Mouse (Mus musculus) c-Kit-positive CD71-positive TER-119-negative erythroid progenitor cells, embryonic 14.5 days (primary cell): ENCODE data around the gene Ube2v1.

ENCODE experiments used
- DNase-seq: peaks from one replicate; pipeline ENCODE4 v3.0.0-alpha.2; 2013; ENCODE audit warnings: low read depth

The Ube2v1 gene

DNA sequence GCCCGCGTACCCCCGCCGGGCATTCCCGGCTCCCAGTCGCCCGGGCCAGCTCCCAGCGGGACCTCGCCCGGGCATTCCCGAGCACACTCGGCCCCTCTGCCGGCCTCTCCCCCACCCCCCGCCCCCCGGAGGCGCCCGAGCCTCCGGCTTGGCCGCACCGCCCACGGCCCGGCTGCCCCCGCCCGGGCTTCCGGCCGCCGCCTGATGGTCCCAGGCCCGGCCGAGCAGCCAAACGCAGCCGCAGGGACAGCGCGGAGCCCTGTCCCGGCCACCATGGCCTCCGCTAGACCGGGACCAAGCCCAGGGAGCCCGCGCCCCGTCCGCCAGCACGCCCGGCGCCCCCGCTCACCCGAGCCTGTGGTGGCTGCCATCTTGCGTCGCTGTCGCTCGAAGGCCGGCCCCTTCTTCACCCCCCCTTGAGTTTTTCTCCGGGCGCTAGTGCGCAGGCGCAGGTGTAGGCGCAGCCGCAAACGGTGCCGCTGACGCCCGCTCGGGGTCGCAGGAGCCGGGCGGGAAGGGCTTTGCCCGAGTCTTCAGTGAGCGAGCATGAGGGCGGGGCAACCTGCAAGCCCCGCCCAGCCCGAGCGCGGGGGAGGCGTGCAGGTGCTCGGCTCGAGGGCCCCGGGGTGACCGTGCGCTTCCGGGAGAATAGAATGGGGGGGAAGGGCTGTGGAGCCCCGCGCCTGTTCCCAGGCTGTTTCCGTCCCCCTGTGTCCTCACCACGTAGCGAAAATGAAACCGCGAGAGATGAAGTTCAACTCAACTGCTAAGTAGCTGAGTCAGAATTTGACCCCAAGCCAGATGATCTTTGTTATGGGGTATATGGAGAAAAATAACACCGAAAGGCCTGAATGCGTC is at the start of gene Ube2v1:
Gene Ube2v1, minus strand, starts transcription at position 505 of the 858 bp plus-strand sequence.
- DNase-seq: peak; percentile 96

- DNase-seq: peak; percentile 65
Observed at GRCm38 (mm10) chr2:167680657-167681056, 48.8 kb upstream of the Ube2v1 start.

- peak; percentile 66 for DNase-seq
Observed at GRCm38 (mm10) chr2:167679902-167680430, 48.1 kb upstream of the Ube2v1 start.

- no peak for DNase-seq
Observed at GRCm38 (mm10) chr2:167678600-167678999, 46.7 kb upstream of the Ube2v1 start.

- DNase-seq: no peak
Observed at GRCm38 (mm10) chr2:167675120-167675909, 43.4 kb upstream of the Ube2v1 start.

DNA sequence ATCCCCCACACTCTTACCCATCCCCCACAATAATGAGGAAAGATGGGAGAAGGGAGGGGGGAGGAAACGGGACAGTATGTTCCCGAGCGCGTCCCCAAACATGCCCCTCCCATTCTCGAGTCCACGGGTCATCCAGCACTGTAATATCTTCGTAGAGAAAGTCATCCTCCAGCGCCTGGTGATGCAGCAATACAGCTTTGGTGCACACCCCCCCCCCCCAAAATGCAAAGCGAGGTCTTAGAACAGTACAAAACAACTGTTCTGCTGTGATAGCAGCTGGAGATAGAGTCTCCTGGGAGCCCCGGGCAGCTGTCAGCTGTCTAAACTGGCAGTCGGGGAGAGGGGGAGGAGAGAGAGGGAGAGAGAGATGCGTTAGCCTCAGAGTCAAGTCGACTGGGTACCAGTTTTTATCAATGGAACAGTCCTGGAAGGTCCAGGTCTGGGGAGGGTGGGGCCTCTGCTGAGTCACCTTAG is 40.4 kb upstream of the Ube2v1 start:
- no peak for DNase-seq

DNA sequence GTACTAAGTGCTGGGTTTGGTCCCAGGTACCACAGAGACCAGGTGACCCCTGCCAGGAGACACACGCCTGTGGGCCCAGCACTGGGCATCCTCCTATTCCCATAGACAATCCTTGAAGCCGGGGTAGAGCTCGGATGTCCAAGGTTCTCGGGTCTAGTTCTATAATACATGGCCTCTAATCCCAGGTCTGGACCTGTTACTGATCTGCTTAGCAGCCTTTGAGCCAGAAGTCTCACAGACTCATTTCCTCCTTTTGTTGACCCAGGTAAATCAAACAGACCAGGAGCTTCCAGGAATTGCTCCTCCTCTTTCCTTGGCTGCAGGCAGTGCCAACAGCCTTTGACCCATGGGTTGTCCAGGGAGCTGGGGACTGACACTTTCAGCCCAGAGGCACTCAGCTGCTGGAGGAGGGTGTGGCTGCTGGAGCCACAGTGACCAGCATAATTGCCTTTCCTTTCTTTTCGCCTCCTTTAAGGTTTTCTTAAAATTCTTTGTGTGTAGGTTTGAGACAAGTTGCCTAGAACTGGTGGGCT is 39.3 kb upstream of the Ube2v1 start:
- no peak for DNase-seq

DNA sequence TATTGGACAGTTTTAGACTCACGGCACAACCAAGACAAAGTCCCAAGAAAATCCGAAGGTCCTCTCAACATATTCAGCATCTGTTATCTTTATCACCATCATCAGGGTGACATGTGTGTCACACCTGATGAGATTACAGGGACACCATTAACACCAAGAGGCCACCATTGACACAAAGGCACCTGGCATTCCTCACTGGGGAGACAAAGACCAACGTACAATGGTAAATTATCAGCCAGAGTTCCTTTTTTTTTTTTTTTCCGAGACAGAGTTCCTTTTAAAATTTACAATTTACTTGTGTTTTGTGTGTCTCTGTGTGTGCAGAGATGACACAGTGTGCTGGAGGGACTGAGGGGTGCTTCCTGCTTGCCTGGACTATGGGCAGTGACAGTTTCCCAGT is 37.5 kb upstream of the Ube2v1 start:
- no peak for DNase-seq

DNA sequence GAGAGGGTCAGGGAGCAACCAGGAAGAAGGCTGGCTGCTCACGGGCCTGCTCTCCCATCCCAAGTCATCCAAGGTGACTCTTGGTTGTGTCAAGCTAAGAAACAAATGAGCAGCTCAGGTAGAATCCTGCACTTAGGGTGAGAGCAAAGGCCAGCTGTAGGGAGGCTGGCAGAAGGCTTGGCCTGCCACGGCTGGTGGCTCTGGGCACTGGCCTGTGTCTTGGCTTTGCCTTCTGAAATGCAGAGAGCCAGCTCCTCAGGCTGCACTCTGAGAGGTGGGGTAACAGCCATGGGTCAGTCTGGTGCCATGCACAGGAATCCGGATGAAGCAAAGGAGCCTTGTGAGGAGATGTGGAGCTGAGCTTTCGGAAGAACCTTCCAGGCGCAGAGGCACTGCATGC is 36.5 kb upstream of the Ube2v1 start:
- DNase-seq: no peak

DNA sequence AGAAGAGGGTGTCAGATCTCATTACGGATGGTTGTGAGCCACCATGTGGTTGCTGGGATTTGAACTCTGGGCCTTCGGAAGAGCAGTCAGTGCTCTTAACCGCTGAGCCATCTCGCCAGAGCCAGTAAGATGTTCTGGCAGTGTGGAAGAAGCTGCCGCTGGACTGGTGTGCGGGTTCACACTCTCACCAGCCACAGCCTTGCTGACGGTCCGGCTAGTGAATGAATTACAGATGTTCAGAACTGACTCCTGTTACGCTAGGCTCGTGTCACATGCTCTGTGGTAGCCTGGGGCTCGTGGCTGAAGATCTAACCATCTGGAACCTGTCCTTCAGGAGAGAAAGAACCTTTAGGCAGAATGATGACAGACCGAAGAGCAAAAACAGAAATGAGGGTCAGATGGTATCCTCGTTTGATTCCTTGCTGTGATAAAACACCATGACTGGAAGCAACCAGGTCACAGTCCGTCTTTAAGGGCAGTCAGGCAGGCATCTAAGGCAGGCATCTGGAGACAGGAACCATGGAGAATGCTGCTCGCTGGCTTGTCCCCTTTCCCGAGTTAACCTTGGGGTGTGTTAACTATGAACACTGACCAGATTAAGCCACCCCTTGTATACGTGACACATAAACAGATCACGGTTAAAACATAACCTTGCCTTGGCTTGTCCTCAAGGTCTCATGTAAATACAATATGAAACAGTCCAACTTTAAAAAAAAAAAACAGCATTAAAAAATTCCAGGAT is 34.2 kb upstream of the Ube2v1 start:
- DNase-seq: no peak

GRCm38 (mm10) chr2:167662713-167663112 is 30.8 kb upstream of the Ube2v1 start:
- no peak for DNase-seq

GRCm38 (mm10) chr2:167661270-167662203 is 29.6 kb upstream of the Ube2v1 start, which contains the start of gene Gm20431:
Gene Gm20431, minus strand, starts transcription at chr2:167661496.
- peak; percentile 81 for DNase-seq

DNA sequence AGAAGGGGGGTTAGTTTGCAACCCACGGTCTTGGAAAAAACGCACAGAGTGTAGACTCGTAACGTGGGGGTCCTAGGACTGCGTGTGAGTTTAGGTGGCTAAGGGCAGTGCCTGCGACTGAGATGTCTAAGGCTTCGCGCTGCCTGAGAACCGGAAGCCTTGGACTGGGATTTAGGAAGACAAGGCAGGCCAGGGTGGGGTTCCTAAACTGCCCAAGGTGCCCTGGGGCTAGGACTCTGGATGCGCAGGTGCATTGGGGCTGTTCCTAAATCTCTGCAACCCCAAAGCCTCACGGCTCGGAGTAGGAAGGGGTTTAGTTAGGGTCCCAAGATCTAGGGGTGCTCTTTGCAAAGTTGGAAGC is 28.7 kb upstream of the Ube2v1 start:
- DNase-seq: no peak

GRCm38 (mm10) chr2:167659847-167660610 is 28.1 kb upstream of the Ube2v1 start:
- no peak for DNase-seq

DNA sequence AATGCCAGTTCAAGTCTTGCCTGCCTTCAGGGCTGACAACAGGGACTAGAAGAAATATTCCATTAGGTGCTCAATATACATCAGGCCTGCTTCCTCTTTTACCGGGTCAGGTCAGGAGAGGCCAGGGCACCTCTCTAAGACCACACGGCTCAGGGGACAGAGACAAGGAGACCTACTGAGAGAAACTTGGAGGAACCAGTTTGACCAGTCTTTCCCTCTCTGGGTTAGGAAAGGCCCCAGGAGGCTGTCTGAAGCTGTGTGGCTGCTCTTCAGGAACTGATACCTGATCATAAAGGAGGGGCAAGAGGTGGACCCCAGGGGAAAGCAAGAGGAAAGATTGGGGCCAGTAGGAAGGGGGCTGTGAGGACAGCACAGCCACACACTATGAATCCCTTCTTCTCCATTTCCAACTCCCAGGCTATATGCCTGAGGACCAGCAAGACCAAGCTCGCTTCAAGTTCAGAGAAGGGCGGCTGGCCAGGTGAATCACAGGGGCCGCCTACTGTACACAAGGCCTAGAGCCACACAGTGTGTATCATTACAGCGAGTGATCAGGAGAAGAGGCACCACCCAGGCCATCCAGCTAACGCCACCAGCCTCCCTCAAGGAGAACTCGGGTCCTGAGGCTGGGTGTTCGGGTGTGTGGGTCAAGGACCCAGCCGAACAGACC is 27.4 kb upstream of the Ube2v1 start:
- DNase-seq: no peak

GRCm38 (mm10) chr2:167658712-167659111 is 26.8 kb upstream of the Ube2v1 start:
- DNase-seq: no peak

DNA sequence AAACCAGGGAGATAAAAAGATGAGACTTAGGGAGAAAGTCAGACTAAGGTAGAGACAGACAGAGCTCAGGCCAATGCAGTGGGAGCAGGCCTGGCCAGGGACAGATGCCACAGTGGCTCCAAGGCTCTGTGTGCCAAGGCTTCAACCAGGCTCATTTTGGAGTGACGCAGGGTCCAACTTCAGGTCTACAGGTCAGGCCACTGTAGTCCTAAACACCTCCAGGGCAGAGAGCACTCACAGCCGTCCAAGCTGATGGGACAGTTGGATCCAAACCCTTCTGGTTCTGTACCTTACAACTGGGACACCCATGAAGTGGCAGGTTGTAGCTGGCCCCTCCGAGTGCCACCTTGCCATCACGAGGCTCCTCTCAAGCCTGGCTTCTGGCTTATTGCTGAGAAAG is 26.1 kb upstream of the Ube2v1 start:
- no peak for DNase-seq

DNA sequence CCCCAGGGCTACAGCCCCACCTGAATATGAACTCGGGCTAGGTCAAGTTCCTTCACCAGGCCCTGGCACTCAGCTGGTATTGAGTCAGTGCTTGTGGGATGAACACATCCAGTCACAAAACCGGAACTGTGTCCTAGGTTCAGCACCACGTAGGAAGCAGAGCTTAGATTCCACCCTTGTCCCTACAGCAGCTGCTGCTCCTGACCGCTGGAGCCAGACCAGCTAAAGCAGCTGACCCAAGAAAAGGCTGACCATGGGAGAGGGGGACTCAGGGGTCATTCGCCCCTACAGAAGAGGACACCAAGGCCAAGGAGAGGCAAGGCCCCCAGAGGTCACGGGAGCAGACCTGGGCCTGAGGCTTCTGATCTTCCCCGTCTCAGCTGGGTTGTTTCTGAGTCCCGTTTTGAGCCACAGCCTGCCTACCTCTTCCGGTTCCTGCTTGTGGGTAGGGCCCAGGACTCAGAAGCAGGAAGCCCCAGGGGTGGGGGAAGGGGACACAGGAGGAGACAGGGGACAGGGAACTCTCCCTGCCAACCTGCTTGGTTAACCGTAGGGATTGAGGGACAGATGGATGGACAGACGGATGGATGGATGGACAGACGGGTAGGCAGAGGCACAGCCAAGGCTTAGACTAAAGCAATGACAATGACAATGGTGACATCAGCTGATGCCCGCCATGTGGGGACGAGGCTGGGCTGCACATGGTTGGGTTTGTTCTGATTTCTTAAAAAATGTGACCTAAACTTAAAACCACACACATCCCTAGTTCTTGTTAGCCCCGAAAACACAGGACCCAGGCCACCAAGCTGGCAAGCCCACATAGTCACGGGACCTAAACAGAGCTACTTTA is 25.0 kb upstream of the Ube2v1 start:
- no peak for DNase-seq
